Mouse (Mus musculus) embryonic facial prominence, embryonic 13.5 days (tissue): ENCODE measurements at regions not wholly inside any gene's neighbourhood (a gene's known extent, or its start where the extent isn't known, plus 50 kb on each side); places are given as distances from the start of the nearest gene placed in this dataset.

Experiments used
- ATAC-seq: fragments of 200-750 bp; cut with Nextera tagmentation; 2 replicates; pipeline ENCODE4 v1.8.0; 2017; ENCODE audit warnings: low read depth; ENCODE audit not compliant: insufficient number of reproducible peaks, insufficient read depth, low FRiP score, low TSS enrichment
- H3K27ac ChIP-seq: fragments of 300-500 bp; sonication (generic); 2 replicates; pipeline ENCODE4 v1.5.1; 2015; ENCODE audit warnings: moderate library complexity, mild to moderate bottlenecking, inconsistent platforms
- H3K27me3 ChIP-seq: fragments of 300-500 bp; sonication (generic); 2 replicates; pipeline ENCODE4 v1.6.1; 2015; ENCODE audit warnings: mild to moderate bottlenecking, inconsistent platforms
- H3K36me3 ChIP-seq: fragments of 300-500 bp; sonication (generic); 2 replicates; pipeline ENCODE4 v1.6.1; 2015; ENCODE audit warnings: mild to moderate bottlenecking, inconsistent platforms
- H3K4me1 ChIP-seq: fragments of 300-500 bp; sonication (generic); 2 replicates; pipeline ENCODE4 v1.6.1; 2015; ENCODE audit warnings: inconsistent platforms
- H3K4me2 ChIP-seq: fragments of 300-500 bp; sonication (generic); 2 replicates; pipeline ENCODE4 v1.6.1; 2015; ENCODE audit warnings: moderate library complexity, mild to moderate bottlenecking, inconsistent platforms
- H3K4me3 ChIP-seq: fragments of 300-500 bp; sonication (generic); 2 replicates; pipeline ENCODE4 v1.5.1; 2015; ENCODE audit warnings: mild to moderate bottlenecking, inconsistent platforms
- H3K9ac ChIP-seq: fragments of 300-500 bp; sonication (generic); 2 replicates; pipeline ENCODE4 v1.6.1; 2015; ENCODE audit warnings: mild to moderate bottlenecking, inconsistent platforms
- H3K9me3 ChIP-seq: fragments of 300-500 bp; sonication (generic); 2 replicates; pipeline ENCODE4 v1.6.1; 2016; ENCODE audit warnings: inconsistent platforms
- WGBS: fragments of 180-500 bp; shearing (Covaris S2); methylation state at CpG from one replicate; pipeline ENCODE4 v1.1.7; 2015; ENCODE audit warnings: mixed read lengths; 5-methylcytosine and 5-hydroxymethylcytosine counted together

DNA sequence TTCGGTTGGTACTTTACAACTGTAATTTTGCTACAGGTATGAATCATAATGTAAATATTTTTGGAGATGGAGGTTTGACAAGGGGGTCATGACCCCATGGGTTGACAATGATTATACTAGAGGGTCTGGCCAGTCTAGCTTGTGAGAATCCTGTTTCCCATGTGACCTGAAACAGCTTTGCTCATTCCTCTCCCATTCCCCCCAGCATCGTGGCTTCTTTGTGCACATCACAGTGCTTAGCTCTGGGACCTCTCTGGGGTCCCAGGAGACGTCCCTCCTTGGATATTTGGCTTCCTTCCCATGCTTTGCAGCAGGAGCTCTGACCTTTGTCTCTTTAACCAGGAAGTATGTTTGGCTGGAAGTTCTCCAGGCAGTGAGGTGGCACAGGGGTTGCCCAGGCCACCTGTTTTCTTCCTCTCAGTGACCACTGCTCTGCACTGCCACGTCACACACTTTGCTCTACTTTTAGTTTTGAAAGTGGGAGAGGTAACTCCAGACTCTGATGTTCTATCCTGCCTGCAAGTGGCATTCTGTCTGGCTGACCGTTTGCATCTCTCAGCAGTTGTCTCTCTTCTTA is 77.4 kb upstream of the Tmem45b start:
- no peak overlapping the region for H3K4me2 ChIP-seq
- no peaks in the 10 kb centered on the region for H3K4me1 ChIP-seq
- no peak overlapping the region for H3K27ac ChIP-seq
- no peaks in the 10 kb centered on the region for H3K27me3 ChIP-seq
- ATAC-seq: no peak
- H3K9ac ChIP-seq: no peak overlapping the region
- H3K9me3 ChIP-seq: no peaks in the 10 kb centered on the region
- H3K36me3 ChIP-seq: no peaks in the 10 kb centered on the region
- WGBS: 61% methylated on average over 5 of the region's 5 CpGs
- H3K4me3 ChIP-seq: no peak overlapping the region

DNA sequence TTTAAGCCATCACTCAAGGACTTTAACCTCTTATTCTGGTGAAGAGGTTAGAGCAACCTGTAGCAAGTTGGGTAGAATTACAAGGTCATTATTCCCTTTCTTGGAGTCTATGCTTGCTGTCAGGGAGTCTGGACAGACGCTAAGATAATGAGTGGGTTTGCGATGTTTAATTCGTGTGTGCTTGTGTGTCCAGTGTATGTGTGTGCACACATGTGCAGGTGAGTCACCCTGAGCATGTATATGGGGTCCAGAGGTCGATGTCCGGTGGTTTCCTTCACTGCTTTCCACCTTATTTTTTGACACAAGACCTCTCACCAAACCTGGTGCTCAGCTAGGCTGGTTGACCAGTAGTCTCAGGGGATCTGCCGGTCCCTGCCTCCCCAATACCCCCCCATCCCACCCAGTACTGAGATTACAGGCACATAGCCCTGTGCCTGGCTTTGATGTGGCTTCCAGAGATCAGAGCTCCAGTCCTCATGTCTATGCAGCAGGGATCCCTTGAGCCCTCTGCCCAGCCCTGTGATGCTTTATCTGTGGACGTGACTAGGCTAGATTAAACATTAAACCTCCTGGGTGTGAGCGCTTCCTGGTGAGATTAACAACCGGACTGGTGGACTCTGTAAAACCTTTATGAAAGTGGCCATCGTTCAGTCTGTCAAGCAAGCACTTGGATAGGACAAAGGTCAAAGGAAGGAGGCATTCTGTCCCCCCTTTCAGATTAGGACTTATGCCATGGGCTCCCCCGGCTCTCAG is 74.4 kb upstream of the Tmem45b start:
- Histone ChIP-seq H3K36me3 (no peaks in the 10 kb centered on the region), H3K27ac (no peak overlapping the region), H3K4me3 (no peak overlapping the region), H3K4me2 (no peak overlapping the region), H3K4me1 (no peaks in the 10 kb centered on the region), H3K9me3 (no peaks in the 10 kb centered on the region), H3K9ac (no peak overlapping the region), H3K27me3 (no peaks in the 10 kb centered on the region)
- 85% methylated on average over 11 of the region's 11 CpGs for WGBS
- ATAC-seq: no peak

DNA sequence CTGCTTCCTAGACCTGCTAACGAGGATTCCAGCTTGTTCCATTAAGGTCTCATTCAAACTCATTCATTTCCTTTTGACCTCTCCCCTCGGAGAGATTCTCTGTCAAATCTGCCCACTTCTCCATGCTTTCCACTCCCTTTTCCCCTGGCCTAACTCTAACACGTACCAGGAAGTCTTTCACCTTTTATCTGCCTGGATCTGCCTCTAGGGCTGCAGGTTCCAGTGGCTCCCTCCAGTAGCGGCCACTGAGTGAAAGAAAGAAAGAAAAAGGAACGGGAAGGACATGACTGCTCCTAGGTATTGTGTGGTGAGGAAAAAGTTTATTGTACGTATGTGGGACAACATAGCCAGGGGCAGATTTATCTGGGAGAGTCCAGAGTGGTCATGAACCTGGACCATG is 64.8 kb upstream of the Tmem45b start:
- H3K4me3 ChIP-seq: no peak overlapping the region

DNA sequence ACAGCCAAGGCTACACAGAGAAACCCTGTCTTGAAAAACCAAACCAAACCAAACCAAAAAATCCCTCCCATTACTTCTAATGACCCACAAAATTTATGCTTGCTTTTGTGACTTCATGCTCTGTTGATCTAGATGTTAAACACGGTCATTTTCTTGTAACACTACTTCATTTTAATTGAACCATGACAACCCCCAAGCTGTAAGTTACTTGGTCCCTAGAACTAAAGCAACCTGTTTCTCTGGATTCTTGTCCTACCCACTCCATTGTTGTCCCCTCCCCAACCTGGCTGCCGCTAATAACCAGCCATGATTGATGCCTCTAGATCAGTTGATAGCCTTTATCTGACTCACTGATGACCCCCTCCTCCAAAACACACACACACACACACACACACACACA is 63.0 kb upstream of the Tmem45b start:
- H3K9ac ChIP-seq: no peak overlapping the region
- 73% methylated on average over 2 of the region's 2 CpGs for WGBS
- H3K4me2 ChIP-seq: no peak overlapping the region
- no peak overlapping the region for H3K4me3 ChIP-seq
- no peaks in the 10 kb centered on the region for H3K9me3 ChIP-seq
- H3K4me1 ChIP-seq: no peaks in the 10 kb centered on the region
- H3K36me3 ChIP-seq: no peaks in the 10 kb centered on the region
- ATAC-seq: no peak
- H3K27ac ChIP-seq: no peak overlapping the region
- H3K27me3 ChIP-seq: no peaks in the 10 kb centered on the region

More for the DNA sequence above, 64.8 kb upstream of the Tmem45b start:
- H3K4me2 ChIP-seq: no peak overlapping the region
- no peak overlapping the region for H3K27ac ChIP-seq
- H3K9me3 ChIP-seq: no peaks in the 10 kb centered on the region
- no peak overlapping the region for H3K9ac ChIP-seq
- H3K27me3 ChIP-seq: no peaks in the 10 kb centered on the region
- ATAC-seq: no peak
- WGBS: 54% methylated on average over 6 of the region's 6 CpGs
- no peaks in the 10 kb centered on the region for H3K4me1 ChIP-seq
- H3K36me3 ChIP-seq: no peaks in the 10 kb centered on the region
